ENCODE assay signal across 8 mouse cellular contexts in genomic region chr3:35102715-35103591, GRCm38 (mm10).
A peak's percentile ranks its signal among the peaks of the same experiment; 100 is the strongest.
DNase-seq lines count a peak whose midpoint lies in the region; ATAC-seq and TF ChIP-seq lines count a peak whose summit lies in the region.

No protein-coding gene starts in this region.

- no peaks in the 10 kb centered on the region for H3K9me3 ChIP-seq in heart, embryonic 10.5 days
- H3K9me3 ChIP-seq in forebrain, embryonic 12.5 days: no peaks in the 10 kb centered on the region
- H3K9me3 ChIP-seq in hindbrain, postnatal 0 days (ENCODE audit: low read length): no peaks in the 10 kb centered on the region
- no peaks in the 10 kb centered on the region for H3K9me3 ChIP-seq in midbrain, embryonic 16.5 days (replicated peaks; ENCODE audit: control insufficient read depth, low read length, poor library complexity, severe bottlenecking)

- no peaks in the 10 kb centered on the region for H3K79me2 ChIP-seq in heart, adult 2 months (replicated peaks; ENCODE audit: control insufficient read depth, insufficient read depth, low read length)

- H3K4me3 ChIP-seq in heart, adult 2 months: no peak overlapping the region
- H3K4me3 ChIP-seq in heart, embryonic 10.5 days: no peak overlapping the region
- no peak overlapping the region for H3K4me3 ChIP-seq in forebrain, embryonic 12.5 days (replicated peaks)
- no peak overlapping the region for H3K4me3 ChIP-seq in hindbrain, postnatal 0 days (ENCODE audit: low read length)
- H3K4me3 ChIP-seq in midbrain, embryonic 16.5 days (ENCODE audit: low read depth, low read length): no peak overlapping the region

- peak; percentile 27 to 46 for DNase-seq in heart, adult 2 months
- no peak for DNase-seq in heart, embryonic 10.5 days (ENCODE audit: low spot score)
- peak; percentile 81 for DNase-seq in brain, adult 2 months (ENCODE audit: low read depth, low spot score)
- DNase-seq in hindbrain, postnatal 0 days (ENCODE audit: low spot score): peak; percentile 92
- peak; percentile 79 to 81 for DNase-seq in left cerebral cortex, adult 18-20 months (ENCODE audit: low spot score in 2 of 2)
- peak; percentile 33 for DNase-seq in thymus, postnatal 25 days

- 0 out of 2 replicates have a peak, but pooled peaks have one; percentile 50 for TF ChIP-seq EP300 in heart, adult 2 months (IDR thresholded peaks at IDR 0.05; ENCODE audit: insufficient read depth, low read depth, low read length)

- H3K36me3 ChIP-seq in heart, adult 2 months (ENCODE audit: control insufficient read depth, insufficient read depth, low read length): no peaks in the 10 kb centered on the region
- no peaks in the 10 kb centered on the region for H3K36me3 ChIP-seq in heart, embryonic 10.5 days
- H3K36me3 ChIP-seq in forebrain, embryonic 12.5 days (replicated peaks): no peaks in the 10 kb centered on the region
- no peaks in the 10 kb centered on the region for H3K36me3 ChIP-seq in hindbrain, postnatal 0 days (ENCODE audit: insufficient read depth, low read length)
- no peaks in the 10 kb centered on the region for H3K36me3 ChIP-seq in midbrain, embryonic 16.5 days (ENCODE audit: control insufficient read depth, insufficient read depth, low read length)

- intact Hi-C loops in heart, adult 2 months (cut with DNase I): loop anchor here (1.0 to 10.0 kb wide), 4 partner anchors 382 to 1148 kb away; no protein-coding TSS in a partner anchor

- H3K4me2 ChIP-seq in forebrain, embryonic 12.5 days: no peak overlapping the region
- H3K4me2 ChIP-seq in hindbrain, postnatal 0 days (ENCODE audit: low read depth, low read length): no peak overlapping the region
- H3K4me2 ChIP-seq in midbrain, embryonic 16.5 days (ENCODE audit: low read length): no peak overlapping the region

- no peak overlapping the region for H3K27ac ChIP-seq in heart, adult 2 months
- no peak overlapping the region for H3K27ac ChIP-seq in heart, embryonic 10.5 days
- peak overlapping the region; percentile 71 for H3K27ac ChIP-seq in forebrain, embryonic 12.5 days
- H3K27ac ChIP-seq in hindbrain, postnatal 0 days: peak overlapping the region; percentile 17; the same call in 1 of the 2 replicates
- peak overlapping the region; percentile 9; the same call in 1 of the 2 replicates for H3K27ac ChIP-seq in midbrain, embryonic 16.5 days (ENCODE audit: low read length)

- no peaks in the 10 kb centered on the region for H3K27me3 ChIP-seq in heart, adult 2 months (ENCODE audit: control insufficient read depth, insufficient read depth, low read length)
- H3K27me3 ChIP-seq in heart, embryonic 10.5 days (ENCODE audit: insufficient read depth, poor library complexity, severe bottlenecking): peaks cover 9% of the 10 kb centered on the region; the same call in 1 of the 2 replicates
- no peaks in the 10 kb centered on the region for H3K27me3 ChIP-seq in forebrain, embryonic 12.5 days
- H3K27me3 ChIP-seq in hindbrain, postnatal 0 days (ENCODE audit: insufficient read depth, low read length): no peaks in the 10 kb centered on the region; the same call in 1 of the 2 replicates
- H3K27me3 ChIP-seq in midbrain, embryonic 16.5 days (ENCODE audit: control insufficient read depth, insufficient read depth, low read depth, low read length): no peaks in the 10 kb centered on the region

- WGBS in heart, adult 2 months: 53% methylated on average over 13 of the region's 13 CpGs
- WGBS in heart, embryonic 10.5 days: 54% methylated on average over 13 of the region's 13 CpGs
- 14% methylated on average over 13 of the region's 13 CpGs for WGBS in forebrain, embryonic 12.5 days
- WGBS in hindbrain, postnatal 0 days: 26% methylated on average over 13 of the region's 13 CpGs
- 14% methylated on average over 13 of the region's 13 CpGs for WGBS in midbrain, embryonic 16.5 days

- H3K9ac ChIP-seq in heart, adult 2 months (ENCODE audit: low read depth, low read length): no peak overlapping the region
- H3K9ac ChIP-seq in forebrain, embryonic 12.5 days: no peak overlapping the region
- H3K9ac ChIP-seq in hindbrain, postnatal 0 days (replicated peaks; ENCODE audit: low read length): no peak overlapping the region
- peak overlapping the region; percentile 1; the same call in 1 of the 2 replicates for H3K9ac ChIP-seq in midbrain, embryonic 16.5 days (ENCODE audit: low read depth, low read length)

- no peak for TF ChIP-seq POLR2A in heart, adult 2 months (IDR thresholded peaks at IDR 0.05; ENCODE audit: insufficient read depth, low read depth, low read length)

- H3K4me1 ChIP-seq in heart, adult 2 months (ENCODE audit: control insufficient read depth, insufficient read depth, low read length): no peaks in the 10 kb centered on the region
- H3K4me1 ChIP-seq in heart, embryonic 10.5 days: peaks cover 3% of the 10 kb centered on the region; the same call in 1 of the 2 replicates
- peaks cover 54% of the 10 kb centered on the region for H3K4me1 ChIP-seq in forebrain, embryonic 12.5 days
- H3K4me1 ChIP-seq in hindbrain, postnatal 0 days (ENCODE audit: insufficient read depth, low read length): no peaks in the 10 kb centered on the region
- 0 out of 2 replicates have a peak, but pooled peaks cover 5% of the 10 kb centered on the region for H3K4me1 ChIP-seq in midbrain, embryonic 16.5 days (ENCODE audit: control insufficient read depth, insufficient read depth, low read length)

- peak; percentile 81 for ATAC-seq in forebrain, embryonic 12.5 days (ENCODE audit: low FRiP score)
- peak; percentile 82 for ATAC-seq in hindbrain, postnatal 0 days
- ATAC-seq in midbrain, embryonic 16.5 days: peak; percentile 89

- TF ChIP-seq CTCF in heart, adult 2 months (IDR thresholded peaks at IDR 0.05): peak; percentile 91
- peak; percentile 91 for TF ChIP-seq CTCF in hindbrain, postnatal 0 days (IDR thresholded peaks at IDR 0.05; ENCODE audit: low read depth)

Comparison
In these comparisons a context has a peak if more than half of its experiments do, and no peak if none do; other contexts are left out.
1. H3K27ac ChIP-seq: peak in forebrain, embryonic 12.5 days (single experiment), hindbrain, postnatal 0 days (single experiment) and midbrain, embryonic 16.5 days (single experiment); none in heart, adult 2 months (single experiment) and heart, embryonic 10.5 days (single experiment).
2. Peak in every context shown above with its lines, with median percentiles within 50 percentile points of each other: ATAC-seq.